Mouse (Mus musculus): ENCODE data around the gene Rnf113a2.

GRCm38 (mm10) chr12:84438697-84439096 is 21.7 kb downstream of the Rnf113a2 start:
- TF ChIP-seq POLR2A (IDR thresholded peaks at IDR 0.05; ENCODE audit: control insufficient read depth, low read depth, low read length) (no peak), CTCF (IDR thresholded peaks at IDR 0.05; ENCODE audit: control insufficient read depth, insufficient read depth, insufficient replicate concordance, low read depth, low read length) (no peak)
